Mouse (Mus musculus) neural tube, embryonic 11.5 days (tissue): Measurements from ENCODE around the gene Gtf2a2. TPM values are rescaled to one million over a fixed set of nuclear protein-coding genes. Genes with fewer than 3 reads are reported as not detected.
A peak's percentile ranks its signal among the peaks of the same experiment; 100 is the strongest.
"Not testable (repeated sequence)": the region's sequence is repeated elsewhere in the genome, so short reads cannot be mapped to it uniquely, and the experiment has no call there.

Experiments used
- ATAC-seq: fragments of 200-750 bp; cut with Nextera tagmentation; 2 replicates; pipeline ENCODE4 v1.8.0; 2017; ENCODE audit warnings: moderate number of reproducible peaks, mild to moderate bottlenecking, moderate TSS enrichment, moderate library complexity; ENCODE audit not compliant: insufficient read depth, low FRiP score, low TSS enrichment
- DNase-seq: peaks from one replicate; pipeline ENCODE4 v3.0.0-alpha.2; 2015; ENCODE audit warnings: low spot score
- H3K27ac ChIP-seq: fragments of 300-500 bp; sonication (generic); 2 replicates; pipeline ENCODE4 v1.5.1; 2014; ENCODE audit warnings: low read depth, mild to moderate bottlenecking, low read length
- H3K27me3 ChIP-seq: fragments of 300-500 bp; sonication (generic); 2 replicates; pipeline ENCODE4 v1.6.1; 2014; ENCODE audit warnings: mild to moderate bottlenecking, low read length, mixed read lengths; ENCODE audit not compliant: control insufficient read depth, insufficient read depth
- H3K36me3 ChIP-seq: fragments of 300-500 bp; sonication (generic); 2 replicates; pipeline ENCODE4 v1.6.1; 2014; ENCODE audit warnings: mild to moderate bottlenecking, low read length, moderate library complexity, mixed read lengths; ENCODE audit not compliant: control insufficient read depth, insufficient read depth
- H3K4me1 ChIP-seq: fragments of 300-500 bp; sonication (generic); 2 replicates; pipeline ENCODE4 v1.6.1; 2014; ENCODE audit warnings: low read length, mixed read lengths; ENCODE audit not compliant: control insufficient read depth, insufficient read depth
- H3K4me2 ChIP-seq: fragments of 300-500 bp; sonication (generic); 2 replicates; pipeline ENCODE4 v1.6.1; 2014; ENCODE audit warnings: low read depth, mild to moderate bottlenecking, moderate library complexity
- H3K4me3 ChIP-seq: fragments of 300-500 bp; sonication (generic); 2 replicates; pipeline ENCODE4 v1.5.1; 2014; ENCODE audit warnings: low read depth, low read length
- H3K9ac ChIP-seq: fragments of 300-500 bp; sonication (generic); 2 replicates; pipeline ENCODE4 v1.6.1; 2014; ENCODE audit warnings: mild to moderate bottlenecking, low read length
- H3K9me3 ChIP-seq: fragments of 300-500 bp; sonication (generic); 2 replicates; pipeline ENCODE4 v1.6.1; 2016; ENCODE audit warnings: low read length; ENCODE audit not compliant: control insufficient read depth
- WGBS: fragments of 180-500 bp; shearing (Covaris S2); extraction: QIAGEN DNeasy Blood & Tissue Kit; methylation state at CpG from one replicate; pipeline ENCODE4 v1.1.7; 2014; 5-methylcytosine and 5-hydroxymethylcytosine counted together
- polyA plus RNA-seq: library from polyadenylated mRNA; unstranded; fragments of >200 nt; fragmentation: Nextera tagmentation; extraction: Ambion mirVana; gene quantifications from 2 replicates; pipeline ENCODE4 v1.2.1, GENCODE M21; 2014

The Gtf2a2 gene
- polyA plus RNA-seq, 1 experiment from 2014 or later = 195 TPM

- H3K9ac ChIP-seq = no peak overlapping the region
- 96% methylated on average over 5 of the region's 5 CpGs for WGBS
- DNase-seq (no peak), ATAC-seq (no peak)
- no peak overlapping the region for H3K4me3 ChIP-seq
- peaks cover 5% of the 10 kb centered on the region; the same call in 1 of the 2 replicates for H3K36me3 ChIP-seq
- no peaks in the 10 kb centered on the region for H3K9me3 ChIP-seq
- peaks cover 9% of the 10 kb centered on the region for H3K4me1 ChIP-seq
- no peaks in the 10 kb centered on the region for H3K27me3 ChIP-seq
- no peak overlapping the region for H3K27ac ChIP-seq
- no peak overlapping the region for H3K4me2 ChIP-seq
These were observed 1.4 kb upstream of the Gtf2a2 start for GRCm38 (mm10) chr9:70010781-70011473.

GRCm38 (mm10) chr9:70011537-70012407, 578 bp upstream of the Gtf2a2 start:
- WGBS = 62% methylated on average over 14 of the region's 14 CpGs
- peak overlapping the region; percentile 40 for H3K4me2 ChIP-seq
- H3K4me1 ChIP-seq = peaks cover 9% of the 10 kb centered on the region
- no peak for DNase-seq
- H3K9ac ChIP-seq = peak overlapping the region; percentile 86
- no peaks in the 10 kb centered on the region for H3K9me3 ChIP-seq
- H3K4me3 ChIP-seq = peak overlapping the region; percentile 92
- H3K27me3 ChIP-seq = no peaks in the 10 kb centered on the region
- ATAC-seq = peak; percentile 22; the same call in 1 of the 2 replicates
- peaks cover 5% of the 10 kb centered on the region; the same call in 1 of the 2 replicates for H3K36me3 ChIP-seq
- H3K27ac ChIP-seq = peak overlapping the region; percentile 29; the same call in 1 of the 2 replicates

DNA sequence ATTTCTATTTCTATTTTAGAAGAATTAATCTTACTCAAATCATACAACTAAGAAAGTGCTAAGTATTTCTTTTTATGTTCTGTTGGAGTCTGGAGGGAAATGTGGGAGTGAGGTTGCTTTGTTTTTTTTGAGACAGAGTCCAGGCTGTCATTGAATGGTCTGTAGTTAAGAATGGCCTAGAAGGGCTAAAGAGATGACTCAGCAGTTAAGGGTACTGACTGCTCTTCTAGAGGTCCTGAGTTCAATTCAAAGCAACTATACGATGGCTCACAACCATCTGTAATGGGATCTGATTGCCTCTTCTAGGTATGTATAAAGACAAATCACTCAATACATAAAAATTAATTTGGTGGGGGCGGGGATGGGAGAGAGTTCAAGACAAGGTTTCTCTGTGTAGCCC, 3.3 kb downstream of the Gtf2a2 start:
- no peaks in the 10 kb centered on the region; the same call in 1 of the 2 replicates for H3K36me3 ChIP-seq
- 93% methylated on average over 2 of the region's 2 CpGs for WGBS
- no peak for ATAC-seq

DNA sequence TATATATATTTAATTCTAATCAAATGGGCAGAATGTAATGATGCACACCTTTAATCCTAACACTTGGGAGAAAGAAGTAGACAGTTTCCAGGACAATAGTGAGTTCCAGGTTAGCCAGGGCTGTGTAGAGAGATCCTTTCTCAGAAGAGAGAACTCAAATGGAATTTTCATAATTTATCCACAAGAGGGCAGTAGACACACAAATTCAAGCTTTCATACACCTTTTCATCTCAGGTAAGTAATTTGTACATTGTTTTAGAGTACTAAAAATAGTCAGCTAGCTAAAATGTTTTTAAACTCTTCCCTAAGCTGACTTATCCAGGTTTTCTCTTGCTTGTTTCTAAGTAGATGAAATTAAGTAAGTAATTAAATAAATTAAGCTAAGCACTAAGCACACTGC, 6.5 kb downstream of the Gtf2a2 start:
- H3K9me3 ChIP-seq = no peaks in the 10 kb centered on the region
- no peak for DNase-seq
- no peaks in the 10 kb centered on the region; the same call in 1 of the 2 replicates for H3K4me1 ChIP-seq
- no peak overlapping the region for H3K4me2 ChIP-seq
- no peaks in the 10 kb centered on the region; the same call in 1 of the 2 replicates for H3K36me3 ChIP-seq
- H3K9ac ChIP-seq = no peak overlapping the region
- H3K4me3 ChIP-seq = no peak overlapping the region
- H3K27ac ChIP-seq = no peak overlapping the region
- no peak for ATAC-seq
- H3K27me3 ChIP-seq = no peaks in the 10 kb centered on the region

More for the DNA sequence above, 3.3 kb downstream of the Gtf2a2 start:
- H3K4me2 ChIP-seq = no peak overlapping the region
- H3K27me3 ChIP-seq = no peaks in the 10 kb centered on the region
- H3K27ac ChIP-seq = no peak overlapping the region
- H3K9ac ChIP-seq = no peak overlapping the region
- DNase-seq = no peak
- no peak overlapping the region for H3K4me3 ChIP-seq
- H3K9me3 ChIP-seq = no peaks in the 10 kb centered on the region
- H3K4me1 ChIP-seq = peaks cover 9% of the 10 kb centered on the region

DNA sequence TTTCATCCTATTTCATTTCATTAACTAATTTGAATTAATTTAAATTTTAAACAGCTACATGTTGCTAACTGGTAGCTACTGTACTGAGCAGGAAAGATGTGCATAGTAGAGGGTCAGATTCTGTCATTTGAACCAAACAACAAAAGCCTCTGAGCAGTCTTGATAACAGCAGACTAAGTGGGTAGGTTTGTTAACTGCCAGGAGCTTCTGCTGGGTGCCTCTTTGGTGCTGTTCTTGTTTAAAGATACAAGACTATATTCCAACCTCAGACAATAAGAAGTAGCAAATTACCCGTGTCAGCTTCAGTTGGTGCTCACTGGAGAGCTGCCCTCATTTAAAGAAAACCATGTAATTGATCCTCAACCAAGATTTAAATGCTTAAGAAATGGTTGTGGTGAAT, 9.3 kb downstream of the Gtf2a2 start:
- ATAC-seq = no peak

GRCm38 (mm10) chr9:70022083-70022482, 9.7 kb downstream of the Gtf2a2 start:
- DNase-seq = no peak
- Histone ChIP-seq H3K9ac (no peak overlapping the region), H3K36me3 (no peaks in the 10 kb centered on the region; the same call in 1 of the 2 replicates), H3K27me3 (no peaks in the 10 kb centered on the region), H3K9me3 (no peaks in the 10 kb centered on the region), H3K4me2 (no peak overlapping the region), H3K4me1 (no peaks in the 10 kb centered on the region), H3K27ac (no peak overlapping the region), H3K4me3 (no peak overlapping the region)
- WGBS = 97% methylated on average over 4 of the region's 4 CpGs
- no peak for ATAC-seq

More for the DNA sequence above, 9.3 kb downstream of the Gtf2a2 start:
- Histone ChIP-seq H3K27ac (no peak overlapping the region), H3K4me1 (no peaks in the 10 kb centered on the region), H3K9me3 (no peaks in the 10 kb centered on the region), H3K4me2 (no peak overlapping the region), H3K36me3 (no peaks in the 10 kb centered on the region; the same call in 1 of the 2 replicates), H3K4me3 (no peak overlapping the region), H3K27me3 (no peaks in the 10 kb centered on the region), H3K9ac (no peak overlapping the region)
- DNase-seq = no peak
- WGBS = 90% methylated on average over 1 of the region's 1 CpGs

- not testable (repeated sequence) for H3K4me1 ChIP-seq, H3K9ac ChIP-seq, ATAC-seq, H3K4me3 ChIP-seq, DNase-seq, H3K9me3 ChIP-seq, H3K36me3 ChIP-seq, H3K27ac ChIP-seq, H3K27me3 ChIP-seq, H3K4me2 ChIP-seq
- 44% methylated on average over 1 of the region's 1 CpGs for WGBS
These were observed 11.3 kb downstream of the Gtf2a2 start for GRCm38 (mm10) chr9:70023615-70024014.

- Histone ChIP-seq H3K4me2 (no peak overlapping the region), H3K4me1 (no peaks in the 10 kb centered on the region), H3K36me3 (no peaks in the 10 kb centered on the region; the same call in 1 of the 2 replicates), H3K9me3 (no peaks in the 10 kb centered on the region), H3K4me3 (no peak overlapping the region), H3K27me3 (no peaks in the 10 kb centered on the region), H3K27ac (no peak overlapping the region), H3K9ac (no peak overlapping the region)
- DNase-seq = no peak
- ATAC-seq = no peak
These were observed 12.3 kb downstream of the Gtf2a2 start for GRCm38 (mm10) chr9:70024648-70025047.
